Mouse (Mus musculus) ES-E14 (cell line): Measurements from ENCODE around the gene Arf5.

ENCODE experiments used
- CHD2 ChIP-seq: IDR thresholded peaks from 2 replicates; pipeline ENCODE4 v1.6.1; 2014; ENCODE audit warnings: mild to moderate bottlenecking, low read depth, low read length, inconsistent platforms
- HCFC1 ChIP-seq: IDR thresholded peaks from 2 replicates; pipeline ENCODE4 v1.6.1; 2012; ENCODE audit warnings: low read length, inconsistent platforms, borderline replicate concordance; ENCODE audit not compliant: insufficient read depth
- ZNF384 ChIP-seq: IDR thresholded peaks from 2 replicates; pipeline ENCODE4 v1.6.1; 2012; ENCODE audit warnings: low read depth, low read length, inconsistent platforms

- no peak for TF ChIP-seq ZNF384
- TF ChIP-seq CHD2 = no peak
- TF ChIP-seq HCFC1 = no peak
These were observed 48.1 kb downstream of the Arf5 start for GRCm38 (mm10) chr6:28471284-28472035.
